Mouse (Mus musculus) liver, postnatal 0 days (tissue): ENCODE measurements around the gene Bach1. TPM values are rescaled to one million over a fixed set of nuclear protein-coding genes. Genes with fewer than 3 reads are reported as not detected.
A peak's percentile ranks its signal among the peaks of the same experiment; 100 is the strongest.

ENCODE experiments used
- ATAC-seq: fragments of 200-750 bp; cut with Nextera tagmentation; 2 replicates; pipeline ENCODE4 v1.8.0; 2017; ENCODE audit warnings: mild to moderate bottlenecking, moderate library complexity
- DNase-seq: peaks from one replicate; pipeline ENCODE4 v3.0.0-alpha.2; 2016
- H3K27ac ChIP-seq: fragments of 300-500 bp; sonication (generic); 2 replicates; pipeline ENCODE4 v1.5.1; 2014; ENCODE audit warnings: antibody characterized with exemption, moderate library complexity, mild to moderate bottlenecking, low read depth
- H3K27me3 ChIP-seq: fragments of 300-500 bp; sonication (generic); 2 replicates; pipeline ENCODE4 v1.6.1; 2014; ENCODE audit warnings: low read length, control low read depth, mixed read lengths; ENCODE audit not compliant: insufficient read depth
- H3K36me3 ChIP-seq: fragments of 300-500 bp; sonication (generic); replicated peaks from 2 replicates; pipeline ENCODE4 v1.6.1; 2014; ENCODE audit warnings: mild to moderate bottlenecking, control low read depth, low read length, moderate library complexity, mixed read lengths; ENCODE audit not compliant: insufficient read depth
- H3K4me1 ChIP-seq: fragments of 300-500 bp; sonication (generic); 2 replicates; pipeline ENCODE4 v1.6.1; 2014; ENCODE audit warnings: antibody characterized with exemption, mild to moderate bottlenecking, control low read depth; ENCODE audit not compliant: insufficient read depth
- H3K4me2 ChIP-seq: fragments of 300-500 bp; sonication (generic); 2 replicates; pipeline ENCODE4 v1.6.1; 2014; ENCODE audit warnings: low read depth, mild to moderate bottlenecking, low read length, moderate library complexity, mixed read lengths
- H3K4me3 ChIP-seq: fragments of 300-500 bp; sonication (generic); 2 replicates; pipeline ENCODE4 v1.5.1; 2014; ENCODE audit warnings: low read depth, low read length
- H3K9ac ChIP-seq: fragments of 300-500 bp; sonication (generic); replicated peaks from 2 replicates; pipeline ENCODE4 v1.6.1; 2014; ENCODE audit warnings: mild to moderate bottlenecking, moderate library complexity
- H3K9me3 ChIP-seq: fragments of 300-500 bp; sonication (generic); 2 replicates; pipeline ENCODE4 v1.6.1; 2016; ENCODE audit warnings: mild to moderate bottlenecking, control low read depth, low read length, mixed read lengths
- CTCF ChIP-seq: sonication (generic); IDR thresholded peaks from 2 replicates; pipeline ENCODE4 v1.5.1; 2016; ENCODE audit warnings: antibody characterized with exemption, low read depth
- EP300 ChIP-seq: IDR thresholded peaks from 2 replicates; pipeline ENCODE4 v1.6.1; 2016; ENCODE audit warnings: antibody characterized with exemption, low read depth, mild to moderate bottlenecking
- WGBS: fragments of 180-500 bp; shearing (Covaris S2); extraction: QIAGEN DNeasy Blood & Tissue Kit; methylation state at CpG from one replicate; pipeline ENCODE4 v1.1.7; 2014; ENCODE audit not compliant: insufficient replicate concordance; 5-methylcytosine and 5-hydroxymethylcytosine counted together
- polyA plus RNA-seq: library from polyadenylated mRNA; unstranded; fragments of >200 nt; fragmentation: Nextera tagmentation; extraction: Ambion mirVana; gene quantifications from 2 replicates; pipeline ENCODE4 v1.2.1, GENCODE M21; 2015

The Bach1 gene
- polyA plus RNA-seq, 1 experiment from 2014 or later, result 5.9 TPM

DNA sequence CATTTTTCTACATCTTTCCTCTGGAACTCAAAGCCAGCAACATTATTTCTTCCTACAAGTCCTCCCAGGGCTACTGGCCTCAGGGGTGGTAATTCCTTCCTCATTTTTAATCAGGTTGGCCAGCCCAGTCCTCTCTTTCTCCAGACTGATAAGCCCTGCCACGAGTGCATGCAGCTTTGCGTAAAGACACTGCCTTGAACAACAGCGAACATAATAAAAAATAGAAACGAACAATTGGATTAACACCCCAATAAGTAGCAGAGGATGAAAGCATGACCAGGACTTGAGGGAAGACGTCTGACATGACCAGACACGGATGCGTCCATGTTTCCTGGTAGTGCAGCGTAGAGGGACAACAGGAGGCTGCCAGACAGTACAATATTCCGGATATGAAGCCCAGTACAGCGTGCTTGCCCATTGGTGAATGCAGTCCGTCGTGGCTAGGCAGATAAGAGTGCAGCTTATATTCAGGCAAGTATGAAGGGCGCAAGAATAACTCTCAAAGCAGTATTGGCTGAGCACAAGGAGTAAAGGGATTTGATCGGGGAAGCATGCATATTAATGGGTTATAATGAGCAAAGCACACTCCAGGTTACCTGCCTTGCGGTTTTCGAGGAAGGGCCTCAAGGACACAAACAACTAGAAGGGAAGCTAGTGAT lies 909 bp upstream of the Bach1 start:
- Histone ChIP-seq H3K4me1 (peaks cover 24% of the 10 kb centered on the region), H3K27ac (peak overlapping the region; percentile 73), H3K36me3 (no peaks in the 10 kb centered on the region), H3K4me2 (peak overlapping the region; percentile 81), H3K4me3 (peak overlapping the region; percentile 81), H3K9me3 (no peaks in the 10 kb centered on the region), H3K27me3 (no peaks in the 10 kb centered on the region), H3K9ac (peak overlapping the region; percentile 12)
- TF ChIP-seq EP300 (no peak), CTCF (no peak)
- ATAC-seq (peak; percentile 16; the same call in 1 of the 2 replicates), DNase-seq (no peak)
- 20% methylated on average over 16 of the region's 16 CpGs for WGBS

DNA sequence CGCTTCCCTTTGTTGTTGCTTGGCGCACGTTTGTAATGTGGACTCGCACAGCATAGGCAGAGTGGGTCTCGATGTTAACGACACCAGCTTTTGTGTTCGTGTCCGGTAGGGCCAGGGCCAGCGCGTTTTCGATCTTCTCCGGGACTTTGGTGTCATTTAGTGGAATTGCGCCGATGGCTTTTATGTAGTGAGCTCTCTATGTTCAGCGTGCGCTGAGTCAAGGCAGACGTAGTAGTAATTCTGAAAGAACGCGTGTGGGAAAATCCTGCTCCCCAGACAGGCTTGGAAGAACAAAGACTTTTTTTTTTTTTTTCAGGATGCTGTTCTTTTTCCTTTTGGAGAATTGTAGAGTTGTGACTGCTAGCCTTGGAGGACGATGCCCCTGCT lies 554 bp downstream of the Bach1 start:
- DNase-seq (no peak), ATAC-seq (peak; percentile 22; the same call in 1 of the 2 replicates)
- peak overlapping the region; percentile 81 for H3K4me2 ChIP-seq
- peak overlapping the region; percentile 92 for H3K9ac ChIP-seq
- no peaks in the 10 kb centered on the region for H3K27me3 ChIP-seq
- no peaks in the 10 kb centered on the region for H3K9me3 ChIP-seq
- peak overlapping the region; percentile 81 for H3K4me3 ChIP-seq
- no peaks in the 10 kb centered on the region for H3K36me3 ChIP-seq
- WGBS, result under 1% methylated on average over 20 of the region's 20 CpGs
- peak overlapping the region; percentile 97 for H3K27ac ChIP-seq
- TF ChIP-seq CTCF, result no peak
- no peak for TF ChIP-seq EP300
- H3K4me1 ChIP-seq, result peaks cover 36% of the 10 kb centered on the region

DNA sequence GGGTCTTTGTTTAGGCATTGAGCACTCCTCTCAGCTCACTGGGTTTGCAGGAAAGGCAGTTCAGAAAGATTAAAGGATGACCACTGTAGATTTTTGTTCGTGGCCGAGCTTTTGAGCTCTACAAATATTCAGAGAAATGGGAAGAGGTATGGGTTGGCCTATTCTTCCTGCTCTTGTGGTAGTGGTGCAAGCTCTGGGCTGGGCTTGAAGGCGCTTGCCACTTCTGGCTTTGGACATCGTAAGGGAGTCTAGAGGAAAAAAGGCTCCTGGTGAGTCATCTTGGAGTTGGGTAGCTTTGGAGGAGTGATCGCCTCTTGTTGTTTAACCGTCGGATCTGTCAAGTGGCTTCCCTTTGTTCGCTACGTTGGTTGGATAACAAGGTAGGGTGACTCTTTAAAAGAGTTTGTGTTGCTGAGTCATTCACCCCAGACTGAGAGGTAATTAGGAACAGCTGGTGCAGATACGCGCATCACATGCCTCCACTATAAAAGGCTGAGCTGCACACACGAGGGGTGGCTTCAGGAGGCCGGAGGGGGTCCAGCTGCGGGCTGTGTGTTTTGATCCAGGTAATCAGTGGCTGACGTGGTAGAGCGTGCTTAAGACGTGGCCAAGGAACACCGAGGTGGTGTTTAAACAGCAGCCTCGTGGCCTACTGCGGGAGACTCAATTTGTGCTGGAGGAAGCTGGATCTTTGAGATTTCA lies 1.1 kb downstream of the Bach1 start:
- 2% methylated on average over 20 of the region's 20 CpGs for WGBS
- peaks cover 41% of the 10 kb centered on the region for H3K4me1 ChIP-seq
- TF ChIP-seq CTCF (no peak), EP300 (peak; percentile 76)

DNA sequence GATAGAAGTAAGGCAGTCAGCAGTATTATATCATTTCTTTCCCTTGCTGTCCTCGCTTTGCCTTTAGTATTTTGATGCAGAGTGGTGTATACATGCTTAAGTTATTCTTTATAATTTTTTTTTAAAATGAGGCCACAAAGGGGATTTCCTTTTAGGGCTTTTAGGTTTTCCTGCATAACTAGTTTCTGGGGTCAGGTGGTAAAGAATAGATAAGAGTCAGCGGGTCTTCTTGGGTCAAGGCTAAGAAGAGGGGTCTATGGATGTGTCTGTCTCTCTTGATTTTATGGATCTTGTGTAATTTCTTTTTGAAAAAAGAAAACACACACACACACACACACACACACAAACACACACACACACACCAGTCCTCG lies 1.6 kb downstream of the Bach1 start:
- no peaks in the 10 kb centered on the region for H3K27me3 ChIP-seq
- DNase-seq (no peak), ATAC-seq (no peak)
- peaks cover 44% of the 10 kb centered on the region for H3K4me1 ChIP-seq
- peak overlapping the region; percentile 81 for H3K4me3 ChIP-seq
- H3K36me3 ChIP-seq, result no peaks in the 10 kb centered on the region
- peak overlapping the region; percentile 97 for H3K27ac ChIP-seq
- 17% methylated on average over 3 of the region's 3 CpGs for WGBS
- no peaks in the 10 kb centered on the region for H3K9me3 ChIP-seq
- peak overlapping the region; percentile 92; the same call in 1 of the 2 replicates for H3K9ac ChIP-seq
- no peak for TF ChIP-seq EP300
- no peak for TF ChIP-seq CTCF
- peak overlapping the region; percentile 81 for H3K4me2 ChIP-seq

More for the DNA sequence above, 1.1 kb downstream of the Bach1 start:
- Histone ChIP-seq H3K9ac (peak overlapping the region; percentile 92), H3K4me3 (peak overlapping the region; percentile 81), H3K27me3 (no peaks in the 10 kb centered on the region), H3K9me3 (no peaks in the 10 kb centered on the region), H3K27ac (peak overlapping the region; percentile 97), H3K36me3 (no peaks in the 10 kb centered on the region), H3K4me2 (peak overlapping the region; percentile 81)
- DNase-seq (peak; percentile 64), ATAC-seq (peak; percentile 56)

DNA sequence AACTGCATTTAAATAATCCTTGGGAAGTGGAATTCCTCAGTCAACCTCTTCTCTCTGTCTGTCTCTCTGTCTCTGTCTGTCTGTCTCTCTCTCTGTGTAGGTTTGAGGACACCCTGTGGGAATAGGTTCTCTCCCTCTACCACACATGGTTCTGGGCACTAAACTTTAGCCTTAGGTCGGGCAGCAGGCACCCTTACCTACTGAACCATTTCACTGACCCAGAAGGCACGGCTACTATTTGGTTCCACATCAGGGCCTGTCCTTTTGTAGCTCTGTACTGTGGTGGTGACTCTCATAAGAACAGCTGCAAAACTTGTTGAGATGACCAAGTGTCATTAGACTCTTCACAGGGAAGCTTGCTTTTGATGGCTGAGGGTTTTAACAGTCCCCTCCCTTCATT lies 3.1 kb downstream of the Bach1 start:
- Histone ChIP-seq H3K4me2 (no peak overlapping the region; the same call in 1 of the 2 replicates), H3K4me1 (peaks cover 59% of the 10 kb centered on the region), H3K36me3 (no peaks in the 10 kb centered on the region), H3K27me3 (no peaks in the 10 kb centered on the region), H3K27ac (no peak overlapping the region), H3K9ac (no peak overlapping the region), H3K9me3 (no peaks in the 10 kb centered on the region), H3K4me3 (no peak overlapping the region)
- TF ChIP-seq EP300 (no peak), CTCF (no peak)
- ATAC-seq (no peak), DNase-seq (no peak)
- WGBS, result 77% methylated on average over 2 of the region's 2 CpGs

DNA sequence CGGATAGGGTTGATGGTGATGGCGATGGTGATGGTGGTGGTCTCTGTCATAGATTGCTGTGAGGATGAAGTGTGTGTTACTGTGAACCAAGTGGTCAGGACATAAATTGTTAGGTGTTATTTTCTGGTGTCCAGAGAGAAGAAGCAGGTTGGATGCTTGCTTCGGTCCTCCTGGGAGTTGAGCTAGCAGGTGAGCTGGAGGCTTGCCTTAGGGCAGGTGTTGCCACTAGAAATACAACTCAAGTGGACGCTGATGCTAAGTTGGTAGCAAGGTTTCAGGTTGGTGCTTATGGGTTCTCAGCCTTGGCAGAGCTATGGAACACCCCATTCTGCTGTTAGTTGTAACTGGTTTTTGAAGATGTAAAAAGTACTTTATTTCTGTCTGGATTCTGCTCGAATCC lies 4.1 kb downstream of the Bach1 start:
- Histone ChIP-seq H3K9me3 (no peaks in the 10 kb centered on the region), H3K36me3 (no peaks in the 10 kb centered on the region), H3K4me3 (no peak overlapping the region), H3K27me3 (no peaks in the 10 kb centered on the region), H3K4me2 (peak overlapping the region; percentile 24; the same call in 1 of the 2 replicates), H3K4me1 (peaks cover 64% of the 10 kb centered on the region), H3K27ac (0 out of 2 replicates have a peak overlapping the region, but pooled peaks have one; percentile 37), H3K9ac (no peak overlapping the region)
- no peak for TF ChIP-seq EP300
- no peak for TF ChIP-seq CTCF
- 93% methylated on average over 5 of the region's 5 CpGs for WGBS
- ATAC-seq, result no peak
- DNase-seq, result no peak
